Mouse (Mus musculus) forebrain, embryonic 16.5 days (tissue): ENCODE data around the gene Ptbp3. TPM values are rescaled to one million over a fixed set of nuclear protein-coding genes. Genes with fewer than 3 reads are reported as not detected.
A peak's percentile ranks its signal among the peaks of the same experiment; 100 is the strongest.

ENCODE experiments used
- ATAC-seq: fragments of 200-750 bp; cut with Nextera tagmentation; 2 replicates; pipeline ENCODE4 v1.8.0; 2017; ENCODE audit warnings: mild to moderate bottlenecking, moderate library complexity
- H3K27ac ChIP-seq: fragments of 300-500 bp; sonication (generic); 2 replicates; pipeline ENCODE4 v1.5.1; 2014; ENCODE audit warnings: low read length, control low read depth
- H3K27me3 ChIP-seq: fragments of 300-500 bp; sonication (generic); replicated peaks from 2 replicates; pipeline ENCODE4 v1.6.1; 2014; ENCODE audit warnings: low read length; ENCODE audit not compliant: control insufficient read depth, insufficient read depth
- H3K36me3 ChIP-seq: fragments of 300-500 bp; sonication (generic); 2 replicates; pipeline ENCODE4 v1.6.1; 2014; ENCODE audit not compliant: control insufficient read depth, insufficient read depth
- H3K4me1 ChIP-seq: fragments of 300-500 bp; sonication (generic); replicated peaks from 2 replicates; pipeline ENCODE4 v1.6.1; 2014; ENCODE audit warnings: low read length; ENCODE audit not compliant: control insufficient read depth, insufficient read depth
- H3K4me2 ChIP-seq: fragments of 300-500 bp; sonication (generic); 2 replicates; pipeline ENCODE4 v1.6.1; 2014; ENCODE audit warnings: mild to moderate bottlenecking, low read length, control low read depth
- H3K4me3 ChIP-seq: fragments of 300-500 bp; sonication (generic); replicated peaks from 2 replicates; pipeline ENCODE4 v1.5.1; 2014; ENCODE audit warnings: mild to moderate bottlenecking, low read length, control low read depth
- H3K9ac ChIP-seq: fragments of 300-500 bp; sonication (generic); replicated peaks from 2 replicates; pipeline ENCODE4 v1.6.1; 2014; ENCODE audit warnings: low read depth, low read length, control low read depth
- H3K9me3 ChIP-seq: fragments of 300-500 bp; sonication (generic); 2 replicates; pipeline ENCODE4 v1.6.1; 2016; ENCODE audit warnings: low read length; ENCODE audit not compliant: control insufficient read depth
- whole genome bisulfite sequencing: fragments of 180-500 bp; shearing (Covaris S2); extraction: QIAGEN DNeasy Blood & Tissue Kit; methylation state at CpG from one replicate; pipeline ENCODE4 v1.1.7; 2014; 5-methylcytosine and 5-hydroxymethylcytosine counted together
- polyA plus RNA-seq: library from polyadenylated mRNA; unstranded; fragments of >200 nt; fragmentation: Nextera tagmentation; extraction: Ambion mirVana; gene quantifications from 2 replicates; pipeline ENCODE4 v1.2.1, GENCODE M21; 2015

The Ptbp3 gene
- polyA plus RNA-seq, 1 experiment from 2014 or later = 15.9 TPM

- no peak overlapping the region for H3K27ac ChIP-seq
- WGBS = 51% methylated on average over 2 of the region's 2 CpGs
- H3K4me2 ChIP-seq = no peak overlapping the region
- no peaks in the 10 kb centered on the region for H3K36me3 ChIP-seq
- no peaks in the 10 kb centered on the region for H3K4me1 ChIP-seq
- H3K4me3 ChIP-seq = no peak overlapping the region
- no peak for ATAC-seq
- no peaks in the 10 kb centered on the region for H3K9me3 ChIP-seq
- no peak overlapping the region for H3K9ac ChIP-seq
- no peaks in the 10 kb centered on the region for H3K27me3 ChIP-seq
Measured at GRCm38 (mm10) chr4:59465449-59465848, 83.7 kb downstream of the Ptbp3 start.

GRCm38 (mm10) chr4:59464661-59465060, 84.5 kb downstream of the Ptbp3 start:
- Histone ChIP-seq H3K4me2 (no peak overlapping the region), H3K4me3 (no peak overlapping the region), H3K9ac (no peak overlapping the region), H3K4me1 (0 out of 2 replicates have a peak, but pooled peaks cover under 1% of the 10 kb centered on the region), H3K9me3 (no peaks in the 10 kb centered on the region), H3K27ac (no peak overlapping the region), H3K27me3 (no peaks in the 10 kb centered on the region), H3K36me3 (no peaks in the 10 kb centered on the region)
- 78% methylated on average over 6 of the region's 6 CpGs for WGBS
- no peak for ATAC-seq

- 62% methylated on average over 6 of the region's 6 CpGs for WGBS
- 0 out of 2 replicates have a peak, but pooled peaks have one; percentile 62 for ATAC-seq
- no peak overlapping the region for H3K4me3 ChIP-seq
- no peak overlapping the region for H3K9ac ChIP-seq
- H3K4me2 ChIP-seq = no peak overlapping the region
- H3K9me3 ChIP-seq = no peaks in the 10 kb centered on the region
- no peaks in the 10 kb centered on the region for H3K36me3 ChIP-seq
- no peak overlapping the region for H3K27ac ChIP-seq
- H3K4me1 ChIP-seq = peaks cover 9% of the 10 kb centered on the region; the same call in 1 of the 2 replicates
- H3K27me3 ChIP-seq = no peaks in the 10 kb centered on the region
Measured at GRCm38 (mm10) chr4:59462494-59462893, 86.7 kb downstream of the Ptbp3 start.

GRCm38 (mm10) chr4:59461116-59461727, 87.9 kb downstream of the Ptbp3 start:
- Histone ChIP-seq H3K4me2 (no peak overlapping the region), H3K9me3 (no peaks in the 10 kb centered on the region), H3K4me3 (no peak overlapping the region), H3K27ac (no peak overlapping the region), H3K4me1 (peaks cover 9% of the 10 kb centered on the region; the same call in 1 of the 2 replicates), H3K27me3 (no peaks in the 10 kb centered on the region), H3K36me3 (no peaks in the 10 kb centered on the region), H3K9ac (no peak overlapping the region)
- 85% methylated on average over 11 of the region's 11 CpGs for WGBS
- no peak for ATAC-seq

GRCm38 (mm10) chr4:59459216-59459955, 89.8 kb downstream of the Ptbp3 start:
- Histone ChIP-seq H3K27me3 (no peaks in the 10 kb centered on the region), H3K4me3 (no peak overlapping the region), H3K4me1 (peaks cover 9% of the 10 kb centered on the region; the same call in 1 of the 2 replicates), H3K27ac (no peak overlapping the region), H3K9me3 (no peaks in the 10 kb centered on the region; the same call in 1 of the 2 replicates), H3K36me3 (no peaks in the 10 kb centered on the region), H3K9ac (no peak overlapping the region), H3K4me2 (no peak overlapping the region)
- ATAC-seq = peak; percentile 87
- 74% methylated on average over 13 of the region's 13 CpGs for WGBS

GRCm38 (mm10) chr4:59457941-59458340, 91.2 kb downstream of the Ptbp3 start:
- Histone ChIP-seq H3K27ac (no peak overlapping the region), H3K9me3 (no peaks in the 10 kb centered on the region; the same call in 1 of the 2 replicates), H3K36me3 (no peaks in the 10 kb centered on the region), H3K4me2 (no peak overlapping the region), H3K9ac (no peak overlapping the region), H3K27me3 (no peaks in the 10 kb centered on the region), H3K4me3 (no peak overlapping the region), H3K4me1 (peaks cover 9% of the 10 kb centered on the region; the same call in 1 of the 2 replicates)
- WGBS = 34% methylated on average over 9 of the region's 9 CpGs
- ATAC-seq = 0 out of 2 replicates have a peak, but pooled peaks have one; percentile 41

GRCm38 (mm10) chr4:59457091-59457490, 92.1 kb downstream of the Ptbp3 start:
- Histone ChIP-seq H3K27ac (no peak overlapping the region), H3K4me1 (peaks cover 9% of the 10 kb centered on the region; the same call in 1 of the 2 replicates), H3K4me2 (no peak overlapping the region), H3K27me3 (no peaks in the 10 kb centered on the region), H3K4me3 (no peak overlapping the region), H3K9me3 (no peaks in the 10 kb centered on the region; the same call in 1 of the 2 replicates), H3K9ac (no peak overlapping the region), H3K36me3 (no peaks in the 10 kb centered on the region)
- WGBS = 90% methylated on average over 5 of the region's 5 CpGs
- ATAC-seq = no peak

- WGBS = 74% methylated on average over 2 of the region's 2 CpGs
- no peak overlapping the region for H3K4me3 ChIP-seq
- ATAC-seq = no peak
- H3K27ac ChIP-seq = no peak overlapping the region
- no peaks in the 10 kb centered on the region for H3K36me3 ChIP-seq
- no peaks in the 10 kb centered on the region; the same call in 1 of the 2 replicates for H3K9me3 ChIP-seq
- H3K4me2 ChIP-seq = no peak overlapping the region
- H3K27me3 ChIP-seq = no peaks in the 10 kb centered on the region
- peaks cover 9% of the 10 kb centered on the region; the same call in 1 of the 2 replicates for H3K4me1 ChIP-seq
- no peak overlapping the region for H3K9ac ChIP-seq
Measured at GRCm38 (mm10) chr4:59455465-59455864, 93.7 kb downstream of the Ptbp3 start.

- no peaks in the 10 kb centered on the region for H3K36me3 ChIP-seq
- H3K9ac ChIP-seq = no peak overlapping the region
- WGBS = 77% methylated on average over 3 of the region's 3 CpGs
- no peak overlapping the region for H3K4me3 ChIP-seq
- no peak overlapping the region for H3K4me2 ChIP-seq
- ATAC-seq = no peak
- H3K4me1 ChIP-seq = 0 out of 2 replicates have a peak, but pooled peaks cover 4% of the 10 kb centered on the region
- H3K27ac ChIP-seq = no peak overlapping the region
- no peaks in the 10 kb centered on the region for H3K27me3 ChIP-seq
- no peaks in the 10 kb centered on the region; the same call in 1 of the 2 replicates for H3K9me3 ChIP-seq
Measured at GRCm38 (mm10) chr4:59454046-59454445, 95.1 kb downstream of the Ptbp3 start.
